Mouse (Mus musculus) heart, embryonic 15.5 days (tissue): ENCODE data around the gene Ttc1. TPM values are rescaled to one million over a fixed set of nuclear protein-coding genes. Genes with fewer than 3 reads are reported as not detected.

Experiments
- ATAC-seq: fragments of 200-750 bp; cut with Nextera tagmentation; replicated peaks from 2 replicates; pipeline ENCODE4 v1.8.0; 2017; ENCODE audit warnings: low read depth, moderate TSS enrichment; ENCODE audit not compliant: insufficient number of reproducible peaks, insufficient read depth, low FRiP score
- H3K27ac ChIP-seq: fragments of 300-500 bp; sonication (generic); 2 replicates; pipeline ENCODE4 v1.5.1; 2015; ENCODE audit warnings: mild to moderate bottlenecking, inconsistent platforms
- H3K27me3 ChIP-seq: fragments of 300-500 bp; sonication (generic); 2 replicates; pipeline ENCODE4 v1.6.1; 2015; ENCODE audit warnings: inconsistent platforms
- H3K36me3 ChIP-seq: fragments of 300-500 bp; sonication (generic); 2 replicates; pipeline ENCODE4 v1.6.1; 2015; ENCODE audit warnings: mild to moderate bottlenecking, inconsistent platforms
- H3K4me1 ChIP-seq: fragments of 300-500 bp; sonication (generic); replicated peaks from 2 replicates; pipeline ENCODE4 v1.6.1; 2015; ENCODE audit warnings: inconsistent platforms
- H3K4me2 ChIP-seq: fragments of 300-500 bp; sonication (generic); 2 replicates; pipeline ENCODE4 v1.6.1; 2015; ENCODE audit warnings: inconsistent platforms, mild to moderate bottlenecking, moderate library complexity
- H3K4me3 ChIP-seq: fragments of 300-500 bp; sonication (generic); 2 replicates; pipeline ENCODE4 v1.5.1; 2015; ENCODE audit warnings: mild to moderate bottlenecking, inconsistent platforms
- H3K9ac ChIP-seq: fragments of 300-500 bp; sonication (generic); 2 replicates; pipeline ENCODE4 v1.6.1; 2015; ENCODE audit warnings: mild to moderate bottlenecking, inconsistent platforms
- H3K9me3 ChIP-seq: fragments of 300-500 bp; sonication (generic); replicated peaks from 2 replicates; pipeline ENCODE4 v1.6.1; 2016; ENCODE audit warnings: inconsistent platforms
- WGBS: fragments of 180-500 bp; shearing (Covaris S2); methylation state at CpG from one replicate; pipeline ENCODE4 v1.1.7; 2015; ENCODE audit warnings: mixed read lengths; 5-methylcytosine and 5-hydroxymethylcytosine counted together
- polyA plus RNA-seq: library from polyadenylated mRNA; unstranded; fragments of >200 nt; fragmentation: Nextera tagmentation; extraction: Ambion mirVana; gene quantifications from 2 replicates; pipeline ENCODE4 v1.2.1, GENCODE M21; 2015

Ttc1 gene
- polyA plus RNA-seq, 1 experiment from 2014 or later: 54.9 TPM

DNA sequence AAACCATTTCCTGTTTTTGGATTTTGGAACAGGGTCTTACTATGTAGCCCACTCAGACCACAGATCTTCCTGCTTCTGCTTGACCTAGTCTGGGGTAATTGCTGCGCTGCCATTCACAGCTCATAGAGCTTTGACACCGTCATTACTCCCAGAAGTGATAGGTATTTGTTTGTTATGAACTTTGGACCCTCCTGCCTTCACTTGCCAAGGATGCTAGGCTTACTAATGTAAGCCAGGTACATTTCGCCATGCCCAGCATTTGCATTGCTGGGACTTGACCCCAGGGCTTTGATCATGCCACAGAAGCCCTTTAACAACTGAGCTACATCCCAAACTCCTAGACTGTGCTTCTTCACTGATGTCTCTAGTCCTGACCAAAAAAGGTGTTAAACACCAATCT lies 47.5 kb downstream of the Ttc1 start:
- Histone ChIP-seq H3K4me1 (0 out of 2 replicates have a peak, but pooled peaks cover 5% of the 10 kb centered on the region), H3K27me3 (no peaks in the 10 kb centered on the region), H3K27ac (no peak overlapping the region), H3K4me3 (no peak overlapping the region), H3K9me3 (no peaks in the 10 kb centered on the region), H3K4me2 (no peak overlapping the region), H3K9ac (no peak overlapping the region), H3K36me3 (peaks cover 32% of the 10 kb centered on the region)
- WGBS: 96% methylated on average over 3 of the region's 3 CpGs
- ATAC-seq: no peak

GRCm38 (mm10) chr11:43698621-43699020 lies 49.2 kb downstream of the Ttc1 start:
- WGBS: 69% methylated on average over 5 of the region's 5 CpGs
- no peak overlapping the region for H3K9ac ChIP-seq
- H3K36me3 ChIP-seq: peaks cover 30% of the 10 kb centered on the region
- H3K4me3 ChIP-seq: no peak overlapping the region
- 0 out of 2 replicates have a peak, but pooled peaks cover 2% of the 10 kb centered on the region for H3K4me1 ChIP-seq
- H3K4me2 ChIP-seq: no peak overlapping the region
- no peaks in the 10 kb centered on the region for H3K9me3 ChIP-seq
- no peak overlapping the region for H3K27ac ChIP-seq
- no peaks in the 10 kb centered on the region for H3K27me3 ChIP-seq
- ATAC-seq: no peak

DNA sequence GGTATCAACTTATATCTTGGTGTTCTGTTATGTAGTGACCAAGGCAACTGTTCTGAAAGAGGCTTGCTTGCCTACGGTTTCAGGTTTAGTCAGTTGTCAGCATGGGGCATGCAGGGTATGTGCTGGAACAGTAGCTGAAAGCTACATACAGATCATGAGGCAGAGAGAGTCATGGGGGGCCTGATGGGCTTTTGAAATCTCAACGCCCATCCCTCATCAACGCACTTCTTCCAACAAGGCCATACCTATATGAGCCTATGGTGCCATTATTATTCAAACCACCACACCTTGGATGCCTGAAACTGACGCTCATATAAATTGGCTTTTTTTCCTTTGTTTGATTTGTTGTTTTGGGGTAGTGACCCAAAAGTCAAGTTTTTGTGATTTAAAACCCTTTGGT lies 51.2 kb downstream of the Ttc1 start:
- no peak for ATAC-seq
- H3K4me3 ChIP-seq: no peak overlapping the region
- H3K9me3 ChIP-seq: no peaks in the 10 kb centered on the region
- no peaks in the 10 kb centered on the region for H3K4me1 ChIP-seq
- 92% methylated on average over 4 of the region's 4 CpGs for WGBS
- no peaks in the 10 kb centered on the region for H3K27me3 ChIP-seq
- H3K36me3 ChIP-seq: peaks cover 45% of the 10 kb centered on the region
- H3K27ac ChIP-seq: no peak overlapping the region
- no peak overlapping the region for H3K4me2 ChIP-seq
- H3K9ac ChIP-seq: no peak overlapping the region

DNA sequence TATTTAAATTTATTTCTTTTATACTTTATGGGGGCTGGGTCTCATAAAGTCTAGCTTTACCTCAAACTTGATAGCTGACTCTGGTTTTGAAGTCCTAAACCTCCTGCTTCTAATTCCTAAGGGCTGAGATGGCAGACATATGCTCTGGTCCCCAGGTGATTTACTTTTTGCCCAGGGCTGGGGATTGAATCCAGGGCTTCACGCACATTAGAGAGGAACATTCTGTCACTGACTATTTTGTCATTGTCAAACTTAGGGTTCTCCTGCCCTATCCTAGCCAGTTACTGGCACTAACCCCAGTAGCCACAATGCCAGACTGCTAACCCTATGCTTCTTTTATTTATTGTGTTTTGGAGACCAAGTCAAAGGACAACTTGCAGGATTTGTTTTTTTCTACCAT lies 59.0 kb downstream of the Ttc1 start:
- no peak for ATAC-seq
- Histone ChIP-seq H3K27me3 (no peaks in the 10 kb centered on the region), H3K27ac (no peak overlapping the region), H3K4me1 (peaks cover 5% of the 10 kb centered on the region; the same call in 1 of the 2 replicates), H3K4me3 (no peak overlapping the region), H3K4me2 (no peak overlapping the region), H3K36me3 (peaks cover 56% of the 10 kb centered on the region), H3K9me3 (no peaks in the 10 kb centered on the region), H3K9ac (no peak overlapping the region)
- WGBS: 100% methylated on average over 1 of the region's 1 CpGs

DNA sequence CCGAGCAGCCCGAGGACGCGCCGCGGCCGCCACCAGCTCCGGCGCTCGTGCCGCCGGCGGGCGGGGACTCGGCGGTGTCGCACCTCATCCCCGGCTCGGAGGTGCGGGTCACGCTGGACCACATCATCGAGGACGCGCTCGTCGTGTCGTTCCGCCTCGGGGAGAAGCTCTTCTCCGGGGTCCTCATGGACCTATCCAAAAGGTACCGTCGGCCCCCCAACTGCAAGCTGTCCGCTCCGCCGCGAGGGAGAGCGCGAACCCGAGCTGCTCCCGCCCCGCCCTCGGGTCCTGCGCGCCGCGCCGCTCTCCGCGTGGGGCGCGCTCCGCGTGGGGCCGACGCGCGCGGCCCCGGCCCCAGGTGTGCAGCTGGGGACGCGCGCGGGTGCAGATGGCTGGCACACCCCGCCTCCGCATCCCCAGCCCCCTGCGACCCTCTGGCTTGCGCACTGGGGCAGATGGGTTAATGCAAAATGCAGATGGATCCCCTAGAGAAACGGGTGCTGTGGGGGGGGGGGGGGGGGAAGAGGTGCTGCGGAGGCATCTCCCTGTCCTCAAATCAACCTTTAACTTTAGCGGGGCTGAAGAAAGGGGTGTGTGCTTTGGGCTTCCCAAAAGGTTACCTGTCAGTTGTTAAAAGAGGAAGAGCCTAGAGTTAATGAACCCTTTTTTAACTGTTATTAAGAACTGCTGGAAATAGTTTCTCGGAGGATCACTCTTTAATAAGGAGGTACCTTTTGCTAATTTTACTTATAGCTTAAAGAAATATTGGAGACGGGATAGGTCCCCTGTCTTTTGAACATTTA lies 65.2 kb downstream of the Ttc1 start:
- under 1% methylated on average over 72 of the region's 72 CpGs for WGBS

GRCm38 (mm10) chr11:43681472-43682414 lies 66.1 kb downstream of the Ttc1 start, which contains the start of gene Pwwp2a:
Gene Pwwp2a, plus strand, starts transcription at chr11:43681998.
- WGBS: under 1% methylated on average over 74 of the region's 87 CpGs
- peak within 1 kb of the TSS; percentile 94 for H3K9ac ChIP-seq

More for the DNA sequence above, 65.2 kb downstream of the Ttc1 start:
- H3K27me3 ChIP-seq: no peaks in the 10 kb centered on the region
- H3K36me3 ChIP-seq: peaks cover 16% of the 10 kb centered on the region
- H3K4me3 ChIP-seq: peak overlapping the region; percentile 78
- peak overlapping the region; percentile 86 for H3K4me2 ChIP-seq
- H3K4me1 ChIP-seq: peaks cover 16% of the 10 kb centered on the region
- peak overlapping the region; percentile 94 for H3K9ac ChIP-seq
- no peaks in the 10 kb centered on the region for H3K9me3 ChIP-seq
- ATAC-seq: peak; percentile 33
- peak overlapping the region; percentile 94 for H3K27ac ChIP-seq

More at GRCm38 (mm10) chr11:43681472-43682414, 66.1 kb downstream of the Ttc1 start, which contains the start of gene Pwwp2a:
- H3K27ac ChIP-seq: peak within 1 kb of the TSS; percentile 94
- H3K4me3 ChIP-seq: peak within 1 kb of the TSS; percentile 78
- H3K4me2 ChIP-seq: peak within 1 kb of the TSS; percentile 86
- peaks cover 16% of the 10 kb centered on the region for H3K4me1 ChIP-seq
- peak; percentile 98 for ATAC-seq
- H3K9me3 ChIP-seq: no peaks in the 10 kb centered on the region
- no peaks in the 10 kb centered on the region for H3K27me3 ChIP-seq
- H3K36me3 ChIP-seq: peaks cover 16% of the 10 kb centered on the region

Other genes with a start within 250 kb of the Ttc1 start
- gene Ccnjl, start 219.2 kb downstream of the Ttc1 start, polyA plus RNA-seq: 20.2 and 21.0 TPM in 2 replicates
- gene 4933415A04Rik, start 161.0 kb downstream of the Ttc1 start, polyA plus RNA-seq: 4.6 and 5.4 TPM in 2 replicates
- not detected in 2 replicates for gene Fabp6, start 146.5 kb downstream of the Ttc1 start, polyA plus RNA-seq
- gene Pwwp2a, start 66.0 kb downstream of the Ttc1 start, polyA plus RNA-seq: 17.3 and 20.1 TPM in 2 replicates
- gene Adra1b, start 153.2 kb upstream of the Ttc1 start, polyA plus RNA-seq: 5.6 and 6.5 TPM in 2 replicates